15 mouse cellular contexts compared by ENCODE assay signal in the genomic region with DNA sequence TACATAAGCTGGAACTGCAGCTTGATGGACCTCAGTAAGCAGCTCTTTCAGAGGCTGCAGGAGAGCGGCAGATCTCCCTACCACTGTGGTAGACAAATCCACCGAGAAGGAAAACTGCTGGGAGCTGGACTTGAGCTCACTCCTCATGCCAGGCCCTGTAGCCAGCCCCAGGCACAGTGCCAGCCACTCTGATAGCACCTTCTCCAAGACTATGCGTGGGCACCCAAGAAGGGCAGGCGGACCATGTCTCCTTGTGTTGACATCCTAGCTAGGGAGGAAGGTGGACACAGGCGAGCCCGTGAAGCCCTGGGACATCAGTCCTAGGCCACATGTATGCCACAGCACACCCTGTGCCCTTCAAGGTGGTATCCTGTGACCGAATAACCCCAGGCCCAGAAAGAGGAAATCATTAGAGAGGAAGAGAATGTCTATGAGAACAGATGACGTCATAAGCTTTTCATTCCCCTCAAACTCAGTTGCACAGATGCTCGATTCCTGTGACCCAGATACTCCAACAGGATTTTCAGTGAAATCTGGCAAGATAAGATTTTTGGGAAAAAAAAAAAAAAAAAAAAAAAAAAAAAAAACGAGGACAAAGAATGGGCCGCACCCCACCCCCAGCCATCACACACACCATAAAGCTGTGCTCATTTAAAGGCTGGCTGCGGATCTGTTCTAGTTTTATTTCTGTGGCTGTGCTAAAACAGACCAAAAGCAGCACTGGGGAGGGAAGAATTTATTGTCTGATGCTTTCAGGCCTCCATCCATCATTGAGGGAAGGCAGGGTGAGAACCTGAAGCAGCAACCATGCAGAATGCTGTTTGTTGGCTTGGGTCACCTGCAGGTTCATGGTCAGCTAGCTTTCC. TPM values are rescaled to one million over a fixed set of nuclear protein-coding genes. Genes with fewer than 3 reads are reported as not detected.
DNase-seq lines count a peak whose midpoint lies in the region; ATAC-seq and TF ChIP-seq lines count a peak whose summit lies in the region.
"Had no signal": no experiment of that assay in that cellular context is flagged by ENCODE, and none has a peak within 500 bp of the region (broad histone marks: within the 10 kb centered on the region; RNA-seq: fewer than 3 reads in every experiment).

No protein-coding gene starts in this region.

- WGBS in neural tube, embryonic 13.5 days = 78% methylated on average over 12 of the region's 12 CpGs
- WGBS in kidney, adult 2 months = 73% methylated on average over 12 of the region's 12 CpGs

- DNase-seq in neural tube, embryonic 10.5 days (ENCODE audit: extremely low spot score, low spot score) = no peak
- DNase-seq in cerebellum, adult 9-11 months = peak; percentile 83
- DNase-seq in left cerebral cortex, postnatal 14 days (ENCODE audit: low spot score in 2 of 2) = peak; percentile 61 to 72
- peak; percentile 38 for DNase-seq in right cerebral cortex, postnatal 25 days
- no peak for DNase-seq in kidney, adult 2 months
- no peak for DNase-seq in T-cell, adult 2 months (ENCODE audit: low spot score)
- DNase-seq in urinary bladder, adult 2 months (ENCODE audit: low spot score) = no peak
- DNase-seq: gastrocnemius, postnatal 25 days; heart, postnatal 14 days had no signal

- TF ChIP-seq CTCF in kidney, adult 2 months (conservative IDR thresholded peaks at IDR 0.05; ENCODE audit: insufficient read depth, insufficient read length, low read depth, low read length) = no peak

- no peak for ATAC-seq in neural tube, embryonic 13.5 days (ENCODE audit: low read depth)

- H3K9ac ChIP-seq in neural tube, embryonic 13.5 days = peak overlapping the region; percentile 41; the same call in 1 of the 2 replicates

- H3K4me3 ChIP-seq in neural tube, embryonic 13.5 days = no peak overlapping the region
- no peak overlapping the region for H3K4me3 ChIP-seq in kidney, adult 2 months (ENCODE audit: insufficient read depth, low read depth, low read length)
- H3K4me3 ChIP-seq: myocyte had no signal

- TF ChIP-seq POLR2A in kidney, adult 2 months (IDR thresholded peaks at IDR 0.05; ENCODE audit: low read depth, low read length) = no peak

- no peak overlapping the region for H3K4me2 ChIP-seq in neural tube, embryonic 13.5 days

- H3K27ac ChIP-seq in neural tube, embryonic 13.5 days (replicated peaks) = peak overlapping the region; percentile 18; the same call in 1 of the 2 replicates
- H3K27ac ChIP-seq in kidney, adult 2 months (ENCODE audit: insufficient read depth, low read depth, low read length) = no peak overlapping the region
- H3K27ac ChIP-seq: kidney, postnatal 0 days had no signal

- H3K27me3 ChIP-seq in neural tube, embryonic 13.5 days = no peaks in the 10 kb centered on the region
- H3K27me3 ChIP-seq in kidney, adult 2 months (replicated peaks; ENCODE audit: control insufficient read depth, insufficient read depth, low read length) = no peaks in the 10 kb centered on the region

- intact Hi-C loops in left cerebral cortex, postnatal 14 days (cut with DNase I) = no loop called here

- peaks cover 46% of the 10 kb centered on the region for H3K4me1 ChIP-seq in neural tube, embryonic 13.5 days (replicated peaks)
- no peaks in the 10 kb centered on the region for H3K4me1 ChIP-seq in kidney, adult 2 months (ENCODE audit: control insufficient read depth, insufficient read depth, low read length)

- H3K36me3 ChIP-seq in neural tube, embryonic 13.5 days = peaks cover 61% of the 10 kb centered on the region
- no peaks in the 10 kb centered on the region for H3K36me3 ChIP-seq in kidney, adult 2 months (ENCODE audit: control insufficient read depth, insufficient read depth, low read length)

- H3K9me3 ChIP-seq in neural tube, embryonic 13.5 days = no peaks in the 10 kb centered on the region

RNA-seq across cellular contexts. Expression of gene Kif1a, which starts 18.1 kb away (rescaled TPM):
- 302 and 303 TPM in 2 replicates for polyA plus RNA-seq in neural tube, embryonic 13.5 days (2015; fragmentation: Nextera tagmentation; extraction: Ambion mirVana)
- 100 to 1,000 TPM; 813 to 815 TPM for total RNA-seq in left cerebral cortex, postnatal 14 days (2021)
- polyA plus RNA-seq in kidney, adult 2 months (2012; rRNA removed) = 1.3 and 1.4 TPM in 2 replicates
- polyA plus RNA-seq in urinary bladder, adult 2 months (2012; rRNA removed) = 3.3 and 5.0 TPM in 2 replicates

RNA-seq across cellular contexts. Expression of gene Agxt, which starts 51.4 kb away (rescaled TPM):
- polyA plus RNA-seq in neural tube, embryonic 13.5 days (2015; fragmentation: Nextera tagmentation; extraction: Ambion mirVana) = not detected in 2 replicates
- not detected for total RNA-seq in left cerebral cortex, postnatal 14 days (2021)
- polyA plus RNA-seq in kidney, adult 2 months (2012; rRNA removed) = 0.08 TPM in 1 of 2 replicates, not detected in the other
- polyA plus RNA-seq in urinary bladder, adult 2 months (2012; rRNA removed) = not detected in 2 replicates
- total RNA-seq: gastrocnemius, postnatal 25 days; heart, postnatal 14 days had no signal
- polyA plus RNA-seq: embryonic facial prominence, embryonic 11.5 days; limb, embryonic 11.5 days; lung, embryonic 16.5 days; myocyte had no signal

Comparison
In these comparisons a context has a peak if more than half of its experiments do, and no peak if none do; other contexts are left out.
1. DNase-seq: peak in cerebellum, adult 9-11 months (single experiment), left cerebral cortex, postnatal 14 days (2 of 2) and right cerebral cortex, postnatal 25 days (single experiment); none in neural tube, embryonic 10.5 days (single experiment), kidney, adult 2 months (single experiment), T-cell, adult 2 months (single experiment) and urinary bladder, adult 2 months (single experiment).
2. RNA of gene Kif1a, which starts 18.1 kb away (polyA plus RNA-seq): 302 to 303 TPM in neural tube, embryonic 13.5 days; 3.3 to 5.0 TPM in urinary bladder, adult 2 months and 1.3 to 1.4 TPM in kidney, adult 2 months; every median in the first group is over 10 times any median in the second.